ENCODE assay signal across 23 mouse cellular contexts in the genomic region with DNA sequence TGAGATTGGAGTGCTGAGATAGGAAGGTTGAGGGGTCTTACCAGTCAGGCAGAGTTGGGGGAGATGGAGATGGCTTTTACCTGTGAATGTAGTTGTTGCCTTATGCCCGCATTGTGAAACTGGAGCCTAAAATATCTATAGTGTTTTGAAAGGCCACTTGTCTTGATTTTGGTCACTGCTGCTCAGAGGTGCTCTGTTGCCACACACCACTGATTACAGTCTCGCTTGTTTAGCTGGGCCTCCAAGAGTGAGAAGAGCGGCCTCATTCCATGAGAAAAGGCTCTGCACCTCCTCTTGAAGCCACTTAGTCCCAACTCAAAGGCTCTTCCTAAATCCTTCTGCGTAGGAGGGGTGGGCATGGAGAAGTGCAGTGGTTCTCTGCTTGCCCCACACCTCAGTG. TPM values are rescaled to one million over a fixed set of nuclear protein-coding genes. Genes with fewer than 3 reads are reported as not detected.
DNase-seq lines count a peak whose midpoint lies in the region; ATAC-seq and TF ChIP-seq lines count a peak whose summit lies in the region.
"Had no signal": no experiment of that assay in that cellular context is flagged by ENCODE, and none has a peak within 500 bp of the region (broad histone marks: within the 10 kb centered on the region; RNA-seq: fewer than 3 reads in every experiment).

No protein-coding gene starts in this region.

- H3K4me2 ChIP-seq in forebrain, embryonic 12.5 days, result no peak overlapping the region
- H3K4me2 ChIP-seq in forebrain, embryonic 11.5 days (ENCODE audit: low read depth, low read length, severe bottlenecking), result no peak overlapping the region
- H3K4me2 ChIP-seq in hindbrain, postnatal 0 days (ENCODE audit: low read depth, low read length), result no peak overlapping the region
- no peak overlapping the region for H3K4me2 ChIP-seq in liver, embryonic 13.5 days
- H3K4me2 ChIP-seq in liver, postnatal 0 days (ENCODE audit: low read depth, low read length), result no peak overlapping the region
- H3K4me2 ChIP-seq: embryonic facial prominence, embryonic 13.5 days; heart, embryonic 12.5 days; hindbrain, embryonic 14.5 days had no signal

- no peak overlapping the region for H3K4me3 ChIP-seq in forebrain, embryonic 12.5 days (replicated peaks)
- H3K4me3 ChIP-seq in forebrain, embryonic 11.5 days (ENCODE audit: low read depth, low read length), result no peak overlapping the region
- no peak overlapping the region for H3K4me3 ChIP-seq in hindbrain, embryonic 10.5 days
- H3K4me3 ChIP-seq in hindbrain, postnatal 0 days (ENCODE audit: low read length), result no peak overlapping the region
- H3K4me3 ChIP-seq in liver, embryonic 13.5 days (replicated peaks), result no peak overlapping the region
- H3K4me3 ChIP-seq in liver, postnatal 0 days (ENCODE audit: low read depth, low read length), result no peak overlapping the region
- H3K4me3 ChIP-seq: embryonic facial prominence, embryonic 13.5 days; erythroblast, embryonic 14.5 days; heart, embryonic 12.5 days had no signal

- no peak overlapping the region for H3K27ac ChIP-seq in forebrain, embryonic 12.5 days
- H3K27ac ChIP-seq in forebrain, embryonic 11.5 days (ENCODE audit: low read depth, low read length), result no peak overlapping the region
- 0 out of 2 replicates have a peak overlapping the region, but pooled peaks have one; percentile 5 for H3K27ac ChIP-seq in hindbrain, embryonic 10.5 days
- no peak overlapping the region for H3K27ac ChIP-seq in hindbrain, postnatal 0 days
- H3K27ac ChIP-seq in liver, embryonic 13.5 days, result 0 out of 2 replicates have a peak overlapping the region, but pooled peaks have one; percentile 11
- no peak overlapping the region for H3K27ac ChIP-seq in liver, postnatal 0 days (ENCODE audit: low read depth)
- H3K27ac ChIP-seq: hindbrain, embryonic 14.5 days had no signal

- ATAC-seq in forebrain, embryonic 12.5 days (ENCODE audit: low FRiP score), result no peak
- ATAC-seq in forebrain, embryonic 11.5 days (replicated peaks; ENCODE audit: low FRiP score), result no peak
- no peak for ATAC-seq in hindbrain, postnatal 0 days
- no peak for ATAC-seq in liver, embryonic 13.5 days (ENCODE audit: low read depth)
- ATAC-seq in liver, postnatal 0 days, result no peak
- ATAC-seq: intestine, postnatal 0 days had no signal

- no peak for DNase-seq in forebrain, embryonic 11.5 days (ENCODE audit: low spot score)
- DNase-seq in hindbrain, embryonic 10.5 days (ENCODE audit: low spot score), result no peak
- DNase-seq in hindbrain, postnatal 0 days (ENCODE audit: low spot score), result no peak
- DNase-seq in liver, embryonic 13.5 days, result no peak
- no peak for DNase-seq in liver, postnatal 0 days
- DNase-seq in A20 (ENCODE audit: low read depth, low spot score), result peak; percentile 38
- no peak for DNase-seq in gastrocnemius, adult 8-10 months (ENCODE audit: low spot score in 2 of 2)
- DNase-seq: adrenal gland, adult 2 months; adrenal gland, postnatal 14 days; cerebellum, adult 11 months; cerebellum, adult 2 months; cerebellum, adult 9-11 months; cerebellum, postnatal 25 days; gastrocnemius, postnatal 14 days; heart, adult 11 months; heart, postnatal 14 days; heart, postnatal 4 days had no signal

- H3K36me3 ChIP-seq in forebrain, embryonic 12.5 days (replicated peaks), result no peaks in the 10 kb centered on the region
- H3K36me3 ChIP-seq in forebrain, embryonic 11.5 days (ENCODE audit: control insufficient read depth, insufficient read depth, low read length), result no peaks in the 10 kb centered on the region; the same call in 1 of the 2 replicates
- peaks cover 48% of the 10 kb centered on the region for H3K36me3 ChIP-seq in hindbrain, embryonic 10.5 days
- no peaks in the 10 kb centered on the region for H3K36me3 ChIP-seq in hindbrain, postnatal 0 days (ENCODE audit: insufficient read depth, low read length)
- peaks cover 26% of the 10 kb centered on the region for H3K36me3 ChIP-seq in liver, embryonic 13.5 days
- H3K36me3 ChIP-seq in liver, postnatal 0 days (replicated peaks; ENCODE audit: insufficient read depth, low read length), result peaks cover 2% of the 10 kb centered on the region; the same call in 1 of the 2 replicates

- peaks cover 95% of the 10 kb centered on the region for H3K4me1 ChIP-seq in forebrain, embryonic 12.5 days
- H3K4me1 ChIP-seq in forebrain, embryonic 11.5 days (replicated peaks; ENCODE audit: control insufficient read depth, insufficient read depth, low read length), result peaks cover 39% of the 10 kb centered on the region
- peaks cover 97% of the 10 kb centered on the region for H3K4me1 ChIP-seq in hindbrain, embryonic 10.5 days (replicated peaks)
- H3K4me1 ChIP-seq in hindbrain, postnatal 0 days (ENCODE audit: insufficient read depth, low read length), result peaks cover 40% of the 10 kb centered on the region
- H3K4me1 ChIP-seq in liver, embryonic 13.5 days (replicated peaks), result peaks cover 80% of the 10 kb centered on the region
- peaks cover 34% of the 10 kb centered on the region for H3K4me1 ChIP-seq in liver, postnatal 0 days (ENCODE audit: insufficient read depth)

- H3K9me3 ChIP-seq in forebrain, embryonic 12.5 days, result no peaks in the 10 kb centered on the region
- H3K9me3 ChIP-seq in forebrain, embryonic 11.5 days (ENCODE audit: control insufficient read depth, low read length), result no peaks in the 10 kb centered on the region
- H3K9me3 ChIP-seq in hindbrain, embryonic 10.5 days, result no peaks in the 10 kb centered on the region
- H3K9me3 ChIP-seq in hindbrain, postnatal 0 days (ENCODE audit: low read length), result no peaks in the 10 kb centered on the region
- no peaks in the 10 kb centered on the region for H3K9me3 ChIP-seq in liver, embryonic 13.5 days (replicated peaks)
- no peaks in the 10 kb centered on the region for H3K9me3 ChIP-seq in liver, postnatal 0 days (ENCODE audit: low read length)
- H3K9me3 ChIP-seq: embryonic facial prominence, embryonic 13.5 days; heart, embryonic 12.5 days had no signal

- no peak for TF ChIP-seq EP300 in liver, postnatal 0 days (IDR thresholded peaks at IDR 0.05; ENCODE audit: low read depth)

- H3K27me3 ChIP-seq in forebrain, embryonic 12.5 days, result no peaks in the 10 kb centered on the region
- no peaks in the 10 kb centered on the region for H3K27me3 ChIP-seq in forebrain, embryonic 11.5 days (ENCODE audit: control insufficient read depth, insufficient read depth, low read length)
- H3K27me3 ChIP-seq in hindbrain, embryonic 10.5 days (ENCODE audit: insufficient read depth, poor library complexity, severe bottlenecking), result no peaks in the 10 kb centered on the region
- no peaks in the 10 kb centered on the region for H3K27me3 ChIP-seq in hindbrain, postnatal 0 days (ENCODE audit: insufficient read depth, low read length)
- no peaks in the 10 kb centered on the region for H3K27me3 ChIP-seq in liver, embryonic 13.5 days
- no peaks in the 10 kb centered on the region for H3K27me3 ChIP-seq in liver, postnatal 0 days (ENCODE audit: insufficient read depth, low read length)
- H3K27me3 ChIP-seq: embryonic facial prominence, embryonic 13.5 days; heart, embryonic 12.5 days had no signal

- WGBS in forebrain, embryonic 12.5 days, result 77% methylated on average over 4 of the region's 4 CpGs
- 72% methylated on average over 4 of the region's 4 CpGs for WGBS in forebrain, embryonic 11.5 days
- WGBS in hindbrain, embryonic 10.5 days, result 64% methylated on average over 4 of the region's 4 CpGs
- 79% methylated on average over 4 of the region's 4 CpGs for WGBS in hindbrain, postnatal 0 days
- WGBS in liver, embryonic 13.5 days (ENCODE audit: insufficient replicate concordance), result 79% methylated on average over 4 of the region's 4 CpGs
- 70% methylated on average over 4 of the region's 4 CpGs for WGBS in liver, postnatal 0 days (ENCODE audit: insufficient replicate concordance)

- no peak for TF ChIP-seq CTCF in hindbrain, postnatal 0 days (IDR thresholded peaks at IDR 0.05; ENCODE audit: low read depth)
- TF ChIP-seq CTCF in liver, postnatal 0 days (IDR thresholded peaks at IDR 0.05; ENCODE audit: low read depth), result no peak

- H3K9ac ChIP-seq in forebrain, embryonic 12.5 days, result 0 out of 2 replicates have a peak overlapping the region, but pooled peaks have one; percentile 21
- no peak overlapping the region for H3K9ac ChIP-seq in forebrain, embryonic 11.5 days (ENCODE audit: low read length)
- no peak overlapping the region for H3K9ac ChIP-seq in hindbrain, postnatal 0 days (replicated peaks; ENCODE audit: low read length)
- H3K9ac ChIP-seq in liver, embryonic 13.5 days, result no peak overlapping the region
- no peak overlapping the region for H3K9ac ChIP-seq in liver, postnatal 0 days (replicated peaks)
- H3K9ac ChIP-seq: embryonic facial prominence, embryonic 13.5 days; heart, embryonic 12.5 days; hindbrain, embryonic 14.5 days had no signal

RNA-seq across cellular contexts. Expression of a gene that starts 40.3 kb away (rescaled TPM):
- polyA plus RNA-seq in forebrain, embryonic 12.5 days (2016; fragmentation: Nextera tagmentation; extraction: Ambion mirVana), result 198 and 214 TPM in 2 replicates
- 135 and 138 TPM in 2 replicates for polyA plus RNA-seq in forebrain, embryonic 11.5 days (2014; fragmentation: Nextera tagmentation; extraction: Ambion mirVana)
- 140 and 180 TPM in 2 replicates for polyA plus RNA-seq in hindbrain, embryonic 10.5 days (2016; fragmentation: Nextera tagmentation; extraction: Ambion mirVana)
- total RNA-seq in hindbrain, postnatal 0 days (2014; rRNA removed), result 155 and 156 TPM in 2 replicates
- 102 and 108 TPM in 2 replicates for polyA plus RNA-seq in hindbrain, postnatal 0 days (2015; fragmentation: Nextera tagmentation; extraction: Ambion mirVana)
- 55.5 and 64.8 TPM in 2 replicates for polyA plus RNA-seq in liver, embryonic 13.5 days (2015; fragmentation: Nextera tagmentation; extraction: Ambion mirVana)
- 22.8 and 26.8 TPM in 2 replicates for polyA plus RNA-seq in liver, postnatal 0 days (2015; fragmentation: Nextera tagmentation; extraction: Ambion mirVana)
- 10 to 100 TPM; 24.0 to 27.1 (median 25.8) TPM for total RNA-seq in gastrocnemius, adult 8-10 months (2022)

Comparison
In these comparisons a context has a peak if more than half of its experiments do, and no peak if none do; other contexts are left out.
1. H3K27ac ChIP-seq: peak in hindbrain, embryonic 10.5 days (single experiment) and liver, embryonic 13.5 days (single experiment); none in forebrain, embryonic 12.5 days (single experiment), forebrain, embryonic 11.5 days (single experiment), hindbrain, postnatal 0 days (single experiment) and liver, postnatal 0 days (single experiment).